In the genomic region with DNA sequence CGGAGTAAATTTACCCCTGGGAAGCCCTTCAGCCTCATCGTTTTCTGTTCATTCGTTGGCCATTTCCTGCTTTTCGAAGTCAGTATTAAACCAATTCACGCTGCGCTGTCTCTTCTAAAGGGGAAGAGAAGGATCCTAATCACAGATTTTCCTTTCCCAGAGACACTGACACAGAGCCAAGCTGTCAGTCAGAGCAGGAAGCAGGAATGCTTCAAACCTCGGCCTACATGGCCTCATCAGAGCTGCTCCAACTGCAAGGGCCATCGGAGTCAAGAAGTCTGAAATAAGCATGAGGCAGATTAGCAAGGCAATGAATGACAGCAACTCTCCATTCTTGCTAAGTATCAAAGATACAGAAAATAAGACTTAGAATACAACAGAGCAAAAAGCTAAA, we compare ENCODE assay signal across 11 mouse cellular contexts.
A peak's percentile ranks its signal among the peaks of the same experiment; 100 is the strongest.
DNase-seq lines count a peak whose midpoint lies in the region; ATAC-seq and TF ChIP-seq lines count a peak whose summit lies in the region.
"Had no signal": no experiment of that assay in that cellular context is flagged by ENCODE, and none has a peak within 500 bp of the region (broad histone marks: within the 10 kb centered on the region; RNA-seq: fewer than 3 reads in every experiment).

No protein-coding gene starts in this region.

- TF ChIP-seq POLR2A in myocyte (IDR thresholded peaks at IDR 0.05; ENCODE audit: insufficient read length, low read depth): no peak

- TF ChIP-seq CTCF in liver, postnatal 0 days (IDR thresholded peaks at IDR 0.05; ENCODE audit: low read depth): no peak

- no peak overlapping the region for H3ac ChIP-seq in myocyte (ENCODE audit: control insufficient read depth, insufficient read length)

- peaks cover 12% of the 10 kb centered on the region for H3K4me1 ChIP-seq in forebrain, embryonic 12.5 days
- no peaks in the 10 kb centered on the region for H3K4me1 ChIP-seq in forebrain, embryonic 11.5 days (replicated peaks; ENCODE audit: control insufficient read depth, insufficient read depth, low read length)
- peaks cover 13% of the 10 kb centered on the region for H3K4me1 ChIP-seq in liver, postnatal 0 days (ENCODE audit: insufficient read depth)
- H3K4me1 ChIP-seq in liver, embryonic 11.5 days (replicated peaks; ENCODE audit: control insufficient read depth, insufficient read depth, low read length): 0 out of 2 replicates have a peak, but pooled peaks cover 2% of the 10 kb centered on the region
- H3K4me1 ChIP-seq in hindbrain, embryonic 12.5 days: peaks cover 8% of the 10 kb centered on the region; the same call in 1 of the 2 replicates

- H3K36me3 ChIP-seq in forebrain, embryonic 12.5 days (replicated peaks): no peaks in the 10 kb centered on the region
- no peaks in the 10 kb centered on the region; the same call in 1 of the 2 replicates for H3K36me3 ChIP-seq in forebrain, embryonic 11.5 days (ENCODE audit: control insufficient read depth, insufficient read depth, low read length)
- H3K36me3 ChIP-seq in liver, postnatal 0 days (replicated peaks; ENCODE audit: insufficient read depth, low read length): peaks cover 12% of the 10 kb centered on the region
- no peaks in the 10 kb centered on the region for H3K36me3 ChIP-seq in liver, embryonic 11.5 days (ENCODE audit: control insufficient read depth, insufficient read depth, low read length)
- H3K36me3 ChIP-seq in hindbrain, embryonic 12.5 days: no peaks in the 10 kb centered on the region
- H3K36me3 ChIP-seq in myocyte (ENCODE audit: control insufficient read depth, insufficient read depth): peaks cover 14% of the 10 kb centered on the region
- H3K36me3 ChIP-seq: liver, embryonic 15.5 days had no signal

- no peak for DNase-seq in forebrain, embryonic 11.5 days (ENCODE audit: low spot score)
- no peak for DNase-seq in liver, postnatal 0 days
- DNase-seq in liver, embryonic 11.5 days (ENCODE audit: low spot score): no peak
- DNase-seq in cerebellum, postnatal 10 days: no peak
- DNase-seq in kidney, postnatal 10 days: no peak

- 81% methylated on average over 8 of the region's 8 CpGs for WGBS in forebrain, embryonic 12.5 days
- WGBS in forebrain, embryonic 11.5 days: 86% methylated on average over 8 of the region's 8 CpGs
- 60% methylated on average over 8 of the region's 8 CpGs for WGBS in liver, postnatal 0 days (ENCODE audit: insufficient replicate concordance)
- 60% methylated on average over 8 of the region's 8 CpGs for WGBS in liver, embryonic 11.5 days
- 78% methylated on average over 8 of the region's 8 CpGs for WGBS in hindbrain, embryonic 12.5 days

- H3K4me2 ChIP-seq in forebrain, embryonic 12.5 days: no peak overlapping the region
- no peak overlapping the region for H3K4me2 ChIP-seq in forebrain, embryonic 11.5 days (ENCODE audit: low read depth, low read length, severe bottlenecking)
- no peak overlapping the region for H3K4me2 ChIP-seq in liver, postnatal 0 days (ENCODE audit: low read depth, low read length)
- H3K4me2 ChIP-seq in liver, embryonic 11.5 days: no peak overlapping the region
- H3K4me2 ChIP-seq in hindbrain, embryonic 12.5 days (replicated peaks): no peak overlapping the region
- peak overlapping the region; percentile 35 for H3K4me2 ChIP-seq in myocyte (ENCODE audit: low read depth)
- H3K4me2 ChIP-seq: liver, embryonic 15.5 days had no signal

- 0 out of 2 replicates have a peak overlapping the region, but pooled peaks have one; percentile 56 for H3K27ac ChIP-seq in forebrain, embryonic 12.5 days
- H3K27ac ChIP-seq in forebrain, embryonic 11.5 days (ENCODE audit: low read depth, low read length): no peak overlapping the region
- H3K27ac ChIP-seq in liver, postnatal 0 days (ENCODE audit: low read depth): 0 out of 2 replicates have a peak overlapping the region, but pooled peaks have one; percentile 7
- H3K27ac ChIP-seq in liver, embryonic 11.5 days (ENCODE audit: low read depth, low read length): no peak overlapping the region
- H3K27ac ChIP-seq in hindbrain, embryonic 12.5 days: peak overlapping the region; percentile 55
- H3K27ac ChIP-seq: liver, embryonic 15.5 days; stomach, postnatal 0 days had no signal

- H3K9ac ChIP-seq in forebrain, embryonic 12.5 days: no peak overlapping the region
- no peak overlapping the region for H3K9ac ChIP-seq in forebrain, embryonic 11.5 days (ENCODE audit: low read length)
- H3K9ac ChIP-seq in liver, postnatal 0 days (replicated peaks): no peak overlapping the region
- no peak overlapping the region for H3K9ac ChIP-seq in liver, embryonic 11.5 days (ENCODE audit: low read depth, low read length)
- no peak overlapping the region for H3K9ac ChIP-seq in hindbrain, embryonic 12.5 days
- H3K9ac ChIP-seq: liver, embryonic 15.5 days had no signal

- no peaks in the 10 kb centered on the region for H3K27me3 ChIP-seq in forebrain, embryonic 12.5 days
- no peaks in the 10 kb centered on the region for H3K27me3 ChIP-seq in forebrain, embryonic 11.5 days (ENCODE audit: control insufficient read depth, insufficient read depth, low read length)
- H3K27me3 ChIP-seq in liver, postnatal 0 days (ENCODE audit: insufficient read depth, low read length): no peaks in the 10 kb centered on the region
- no peaks in the 10 kb centered on the region for H3K27me3 ChIP-seq in liver, embryonic 11.5 days (replicated peaks; ENCODE audit: control insufficient read depth, insufficient read depth, low read length)
- no peaks in the 10 kb centered on the region for H3K27me3 ChIP-seq in hindbrain, embryonic 12.5 days
- H3K27me3 ChIP-seq in myocyte (ENCODE audit: control insufficient read depth, insufficient read depth, insufficient read length): no peaks in the 10 kb centered on the region
- H3K27me3 ChIP-seq: liver, embryonic 15.5 days had no signal

- H3K79me2 ChIP-seq in myocyte (ENCODE audit: control insufficient read depth, insufficient read depth): peaks cover 58% of the 10 kb centered on the region

- no peaks in the 10 kb centered on the region for H3K9me3 ChIP-seq in forebrain, embryonic 12.5 days
- H3K9me3 ChIP-seq in forebrain, embryonic 11.5 days (ENCODE audit: control insufficient read depth, low read length): no peaks in the 10 kb centered on the region
- H3K9me3 ChIP-seq in liver, postnatal 0 days (ENCODE audit: low read length): no peaks in the 10 kb centered on the region
- H3K9me3 ChIP-seq in liver, embryonic 11.5 days (ENCODE audit: control insufficient read depth, low read length): no peaks in the 10 kb centered on the region
- no peaks in the 10 kb centered on the region for H3K9me3 ChIP-seq in hindbrain, embryonic 12.5 days (replicated peaks)
- H3K9me3 ChIP-seq: liver, embryonic 15.5 days had no signal

- no peak for TF ChIP-seq EP300 in liver, postnatal 0 days (IDR thresholded peaks at IDR 0.05; ENCODE audit: low read depth)

- H3K4me3 ChIP-seq in forebrain, embryonic 12.5 days (replicated peaks): no peak overlapping the region
- H3K4me3 ChIP-seq in forebrain, embryonic 11.5 days (ENCODE audit: low read depth, low read length): no peak overlapping the region
- no peak overlapping the region for H3K4me3 ChIP-seq in liver, postnatal 0 days (ENCODE audit: low read depth, low read length)
- no peak overlapping the region for H3K4me3 ChIP-seq in liver, embryonic 11.5 days (ENCODE audit: low read depth, low read length)
- no peak overlapping the region for H3K4me3 ChIP-seq in hindbrain, embryonic 12.5 days
- no peak overlapping the region for H3K4me3 ChIP-seq in myocyte
- H3K4me3 ChIP-seq: liver, embryonic 15.5 days had no signal

- ATAC-seq in forebrain, embryonic 12.5 days (ENCODE audit: low FRiP score): no peak
- no peak for ATAC-seq in forebrain, embryonic 11.5 days (replicated peaks; ENCODE audit: low FRiP score)
- ATAC-seq in liver, postnatal 0 days: no peak
- no peak for ATAC-seq in liver, embryonic 11.5 days (replicated peaks; ENCODE audit: low FRiP score)
- ATAC-seq in hindbrain, embryonic 12.5 days (ENCODE audit: low FRiP score): no peak
- ATAC-seq: intestine, embryonic 16.5 days had no signal

TF ChIP-seq in myocyte, 11 proteins besides CTCF, POLR2A, EP300 and RAD21:
- TF ChIP-seq MYOG (IDR thresholded peaks at IDR 0.05; ENCODE audit: control insufficient read depth in 1 of 3, insufficient read depth in 1 of 3, insufficient read length in 2 of 3, low read depth in 2 of 3) (no peak), MAX (IDR thresholded peaks at IDR 0.05; ENCODE audit: low read depth) (no peak), SRF (IDR thresholded peaks at IDR 0.05; ENCODE audit: control insufficient read depth, insufficient read length, low read depth) (no peak), E2F4 (IDR thresholded peaks at IDR 0.05; ENCODE audit: insufficient read depth) (no peak), POLR2AphosphoS2 (IDR thresholded peaks at IDR 0.05; ENCODE audit: insufficient read length, low read depth) (no peak), TCF3 (IDR thresholded peaks at IDR 0.05; ENCODE audit: insufficient read length, low read depth) (no peak), MYOD1 (IDR thresholded peaks at IDR 0.05; ENCODE audit: control insufficient read depth in 1 of 3, insufficient read length in 2 of 3, low read depth in 2 of 3) (no peak), REST (IDR thresholded peaks at IDR 0.05; ENCODE audit: insufficient read depth, insufficient read length) (no peak), USF1 (IDR thresholded peaks at IDR 0.05; ENCODE audit: low read depth) (no peak), TCF12 (IDR thresholded peaks at IDR 0.05; ENCODE audit: insufficient read depth, poor library complexity, severe bottlenecking) (no peak), CEBPB (IDR thresholded peaks at IDR 0.05; ENCODE audit: insufficient read depth, poor library complexity, severe bottlenecking) (no peak)

Comparison
In these comparisons a context has a peak if more than half of its experiments do, and no peak if none do; other contexts are left out.
1. H3K27ac ChIP-seq: peak in forebrain, embryonic 12.5 days (single experiment), liver, postnatal 0 days (single experiment) and hindbrain, embryonic 12.5 days (single experiment); none in forebrain, embryonic 11.5 days (single experiment) and liver, embryonic 11.5 days (single experiment).